Mouse (Mus musculus): ENCODE measurements at regions not wholly inside any gene's neighbourhood (a gene's known extent, or its start where the extent isn't known, plus 50 kb on each side); places are given as distances from the start of the nearest gene placed in this dataset.
A peak's percentile ranks its signal among the peaks of the same experiment; 100 is the strongest.

DNA sequence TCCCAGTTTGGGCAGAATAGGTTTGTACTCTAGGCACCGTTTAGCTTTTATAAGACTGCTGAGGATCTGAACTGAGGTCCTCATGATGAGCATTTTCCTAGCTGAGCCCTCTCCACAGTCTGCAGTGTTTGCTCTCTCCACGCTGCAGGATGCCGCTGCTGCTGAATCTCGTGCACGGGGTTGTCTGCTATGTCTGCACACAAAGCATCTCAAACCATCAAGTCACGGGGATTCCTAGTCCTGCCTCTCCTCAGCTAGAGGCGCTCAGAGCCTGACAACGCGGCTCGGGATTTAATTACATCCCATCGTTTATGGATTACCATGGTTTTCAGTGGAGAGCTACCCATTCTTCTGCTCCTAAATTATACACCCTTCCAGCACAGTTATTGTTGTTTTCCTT, 175.6 kb downstream of the Rnf144b start:
- DNase-seq (ENCODE audit: low read depth, low spot score): no peak

DNA sequence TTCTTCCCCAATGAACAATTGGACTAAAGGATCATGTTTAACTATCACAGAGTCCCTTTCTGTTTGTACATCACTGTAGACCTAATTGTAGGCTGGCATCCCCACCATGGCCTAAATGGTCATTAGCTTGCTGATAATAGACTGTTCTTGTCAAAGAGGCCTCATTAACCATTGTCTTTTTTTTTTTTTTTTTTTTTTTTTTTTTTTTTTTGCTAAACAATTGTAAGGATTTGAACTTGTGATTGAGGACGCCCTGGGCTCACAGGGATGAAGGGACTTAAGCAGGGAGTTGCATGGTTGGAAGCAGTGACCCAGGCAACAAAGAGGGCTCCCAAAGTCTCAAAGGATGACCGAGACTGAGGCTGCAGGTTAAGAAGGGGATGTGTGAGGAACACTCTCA, 178.0 kb downstream of the Rnf144b start:
- DNase-seq (ENCODE audit: low read depth, low spot score): no peak

DNA sequence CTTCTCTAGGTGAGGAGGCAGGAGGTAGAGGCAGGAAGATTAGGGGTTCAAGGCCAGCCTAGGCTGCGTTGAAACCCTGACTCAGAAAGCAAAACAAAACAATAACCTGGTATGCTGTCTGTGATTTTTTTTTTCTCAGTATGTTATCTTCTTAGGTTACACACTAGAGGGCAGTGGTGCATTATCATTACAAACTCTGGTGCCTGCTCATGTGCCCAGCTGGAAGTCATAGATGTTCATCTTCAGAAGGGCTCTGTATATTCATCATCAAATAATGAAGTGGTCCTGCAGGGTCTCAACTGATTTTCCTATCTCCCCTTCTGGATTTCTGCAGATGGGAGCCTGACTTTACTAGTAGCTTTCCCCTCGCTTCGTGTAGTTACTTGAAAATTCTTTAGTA, 178.6 kb downstream of the Rnf144b start:
- DNase-seq (ENCODE audit: low read depth, low spot score): peak; percentile 72

GRCm38 (mm10) chr13:47309492-47309891, 187.0 kb downstream of the Rnf144b start:
- no peak for DNase-seq (ENCODE audit: low read depth, low spot score)

DNA sequence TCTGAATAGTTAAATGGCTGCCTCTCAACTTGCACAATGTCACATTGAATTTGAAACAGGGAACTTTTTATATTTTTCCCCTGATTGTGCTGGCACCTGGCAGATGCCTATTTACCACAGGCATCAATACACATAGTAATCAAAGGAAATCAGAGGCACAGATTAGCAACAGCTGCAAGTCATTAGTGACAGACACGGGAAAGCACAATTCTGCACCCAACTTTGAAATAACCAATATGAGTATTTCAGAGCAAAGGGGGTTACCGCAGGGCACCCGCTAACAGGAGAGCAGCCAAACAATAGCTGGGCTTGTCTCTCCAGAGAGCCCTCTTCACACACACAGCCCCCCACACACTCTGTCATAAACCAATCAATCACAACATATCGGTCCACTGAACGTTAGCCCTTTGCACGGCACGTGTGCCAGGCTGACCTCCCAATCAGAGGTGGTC, 188.3 kb downstream of the Rnf144b start:
- no peak for DNase-seq (ENCODE audit: low read depth, low spot score)

GRCm38 (mm10) chr13:47319549-47319948, 197.1 kb downstream of the Rnf144b start:
- no peak for DNase-seq (ENCODE audit: low read depth, low spot score)

DNA sequence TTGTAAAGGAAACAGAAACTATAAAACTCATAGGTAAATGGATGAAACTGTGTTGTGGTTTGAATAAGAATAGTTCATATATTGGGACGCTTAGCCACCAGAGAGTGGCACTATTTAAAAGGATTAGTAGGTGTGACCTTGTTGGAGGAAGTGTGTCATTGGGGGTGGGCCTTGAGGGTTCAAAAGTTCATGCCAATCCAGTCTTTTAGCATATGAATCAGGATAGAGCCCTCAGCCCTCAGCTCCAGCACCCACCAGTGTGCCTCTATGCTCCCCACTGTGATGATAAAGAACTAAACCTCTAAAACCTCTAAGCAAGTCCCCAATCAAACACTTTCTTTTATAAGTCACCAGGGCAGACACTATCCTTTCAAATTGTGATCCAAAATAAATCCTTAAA, 199.4 kb downstream of the Rnf144b start:
- no peak for DNase-seq (ENCODE audit: low read depth, low spot score)

- DNase-seq (ENCODE audit: low read depth, low spot score): peak; percentile 90
Measured at GRCm38 (mm10) chr13:47335996-47336684, 213.7 kb downstream of the Rnf144b start.

DNA sequence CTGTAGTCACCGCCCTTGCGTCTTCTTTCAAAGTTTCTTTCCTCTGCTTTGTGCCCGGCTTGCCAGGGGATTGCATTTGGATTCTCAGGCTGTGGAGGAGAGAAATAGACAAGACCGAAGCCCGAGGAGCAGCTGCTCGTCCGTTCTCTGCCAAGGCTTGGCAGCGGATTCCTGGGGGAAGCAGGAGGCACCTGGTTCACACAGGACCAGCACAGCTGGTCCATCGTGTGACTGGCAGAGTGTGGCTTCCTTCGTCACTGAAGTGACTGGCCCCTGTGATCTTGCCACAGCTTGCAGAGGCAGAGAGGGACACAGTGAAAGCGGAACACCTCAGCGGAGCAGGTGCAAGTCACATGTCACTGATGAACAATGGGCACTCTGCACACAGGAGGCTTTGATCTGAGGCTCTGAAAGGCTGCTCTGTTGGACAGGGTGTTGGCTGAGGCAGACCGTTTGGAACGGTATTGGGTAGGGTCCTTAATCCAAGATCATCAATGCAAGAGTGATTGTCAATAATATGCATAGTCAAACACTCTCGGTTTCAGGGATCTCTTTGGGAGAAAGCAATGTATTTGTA, 214.5 kb downstream of the Rnf144b start:
- DNase-seq (ENCODE audit: low read depth, low spot score): no peak

GRCm38 (mm10) chr13:47339411-47339810, 217.0 kb downstream of the Rnf144b start:
- DNase-seq (ENCODE audit: low read depth, low spot score): no peak

- no peak for DNase-seq (ENCODE audit: low read depth, low spot score)
Measured at GRCm38 (mm10) chr13:47342361-47342760, 219.9 kb downstream of the Rnf144b start.

DNA sequence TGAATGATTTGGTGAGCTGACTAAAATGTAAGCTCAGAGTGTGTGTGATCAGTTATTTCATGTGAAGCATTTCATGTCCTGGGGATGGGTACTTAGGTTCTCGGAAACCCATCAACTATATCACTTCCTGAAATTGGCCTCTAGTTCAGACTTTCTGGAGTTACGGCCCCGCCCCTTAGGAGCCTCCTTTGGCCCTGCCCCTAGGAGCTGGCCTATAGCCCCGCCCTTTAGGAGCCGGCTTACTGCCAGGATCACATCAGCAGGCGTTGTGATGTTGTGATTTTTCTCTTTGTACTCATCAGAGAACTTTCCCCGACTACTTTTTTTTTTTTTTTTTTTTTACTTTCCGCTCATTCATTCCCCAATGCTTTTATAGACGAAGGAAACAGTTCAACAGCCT, 223.1 kb downstream of the Rnf144b start:
- no peak for DNase-seq (ENCODE audit: low read depth, low spot score)

DNA sequence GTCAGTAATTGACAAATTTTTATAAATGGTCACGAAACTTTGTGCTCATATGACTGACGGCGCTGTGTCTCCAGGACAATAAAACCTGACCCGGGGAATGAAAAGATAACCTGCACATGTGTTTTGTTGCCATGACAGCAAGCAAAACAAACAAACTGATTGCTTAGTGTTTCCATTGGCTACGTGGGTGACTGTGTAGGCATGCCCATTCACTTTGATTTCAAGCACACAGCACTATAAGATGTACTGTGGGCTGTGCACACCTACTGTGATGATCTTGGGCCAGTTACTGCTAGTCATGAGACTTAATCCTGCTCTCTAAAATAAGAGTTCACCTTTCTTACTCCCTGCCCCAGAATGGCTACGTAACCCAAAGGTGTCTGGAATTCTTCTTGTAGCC, 225.4 kb downstream of the Rnf144b start:
- no peak for DNase-seq (ENCODE audit: low read depth, low spot score)

DNA sequence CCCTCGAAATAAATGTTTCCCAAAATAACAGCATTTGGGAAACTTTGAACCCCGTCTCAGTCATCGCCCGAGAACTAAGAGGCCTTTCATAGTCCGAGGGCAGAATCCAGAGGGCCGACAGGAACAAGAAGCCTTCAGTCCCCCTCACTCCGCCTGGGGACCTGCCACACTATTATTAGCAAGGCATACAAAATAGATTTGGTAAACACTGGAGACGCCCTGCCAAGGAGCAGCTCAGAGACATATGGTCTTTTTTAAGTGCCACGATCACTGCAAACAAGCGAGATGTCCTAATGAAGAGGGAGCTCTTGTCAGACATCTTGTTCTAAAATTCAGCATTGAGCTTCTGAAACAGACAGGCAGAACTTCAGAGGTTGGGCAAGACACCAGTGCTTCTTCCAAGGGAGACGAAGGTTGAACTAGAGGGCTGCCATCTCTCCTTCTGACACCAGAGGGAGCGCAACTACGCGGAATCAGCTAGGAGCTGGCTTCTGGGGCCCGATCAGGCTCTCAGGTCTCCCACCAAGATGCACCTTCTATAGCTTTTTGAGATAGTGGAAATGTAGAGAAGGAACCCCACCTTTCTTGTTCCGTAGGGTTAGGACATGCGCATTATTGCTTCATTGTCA, 226.2 kb downstream of the Rnf144b start:
- peak; percentile 76 for DNase-seq (ENCODE audit: low read depth, low spot score)

GRCm38 (mm10) chr13:47354446-47354845, 232.0 kb downstream of the Rnf144b start:
- DNase-seq (ENCODE audit: low read depth, low spot score): no peak

- no peak for DNase-seq (ENCODE audit: low read depth, low spot score)
Measured at GRCm38 (mm10) chr13:47355169-47355568, 232.7 kb downstream of the Rnf144b start.

DNA sequence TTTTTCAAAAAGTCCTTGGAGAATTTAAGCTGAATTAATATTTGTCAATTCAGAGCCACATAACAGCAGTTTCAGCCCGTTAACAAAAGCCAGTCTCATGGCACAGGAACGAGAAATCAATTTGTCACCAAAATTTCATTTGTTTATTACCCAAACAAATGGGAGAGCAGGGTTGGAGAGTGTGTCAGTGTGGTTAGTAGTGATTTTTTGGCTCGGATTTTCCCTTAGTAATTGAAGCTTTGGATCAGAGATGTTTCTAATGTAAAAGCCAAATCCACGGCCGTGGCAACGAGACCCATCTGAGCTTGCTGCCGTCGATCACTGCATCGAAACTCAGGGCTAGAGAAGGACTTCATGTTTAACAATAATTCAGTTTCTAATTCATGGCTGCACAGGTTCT, 236.5 kb downstream of the Rnf144b start:
- no peak for DNase-seq (ENCODE audit: low read depth, low spot score)

- DNase-seq (ENCODE audit: low read depth, low spot score): no peak
Measured at GRCm38 (mm10) chr13:47365776-47366175, 243.3 kb downstream of the Rnf144b start.

DNA sequence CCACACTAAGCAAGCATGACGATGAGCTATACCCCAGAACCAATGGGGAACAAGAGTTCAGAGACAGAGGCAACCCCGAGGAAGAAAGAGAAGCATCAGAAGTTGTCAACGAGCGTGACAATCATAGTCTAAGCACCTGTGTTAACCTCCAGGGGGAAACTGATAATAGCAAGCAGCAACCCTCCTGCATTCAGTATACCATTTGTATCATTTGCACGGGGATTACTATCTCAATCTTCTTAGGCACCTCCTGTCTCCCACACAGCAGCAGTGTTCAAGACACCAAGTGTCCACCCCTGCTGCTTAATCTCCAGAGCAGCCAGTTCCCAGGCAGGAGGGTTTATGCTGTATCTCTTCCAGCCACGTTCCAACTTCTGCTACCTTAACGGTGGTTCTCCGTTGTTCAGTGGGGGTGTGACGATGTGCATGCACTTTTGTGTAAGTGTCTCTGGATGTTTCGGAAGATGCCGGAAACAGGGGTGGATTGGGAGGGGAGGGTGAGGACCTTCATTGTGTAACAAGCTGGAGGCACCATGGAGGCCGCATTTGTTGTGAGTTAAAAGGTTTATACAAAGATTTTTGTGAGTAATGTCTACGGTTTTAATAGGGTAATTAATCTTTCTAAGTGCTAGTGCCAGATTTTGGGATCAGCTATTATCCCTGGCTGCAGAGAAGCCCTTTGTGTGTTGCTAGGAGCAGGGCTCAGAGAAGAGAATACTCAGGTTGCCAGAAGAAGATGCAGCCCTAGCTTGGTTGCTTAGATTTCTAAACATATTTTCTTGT, 245.8 kb downstream of the Rnf144b start:
- DNase-seq (ENCODE audit: low read depth, low spot score): no peak

- DNase-seq (ENCODE audit: low read depth, low spot score): peak; percentile 52
Measured at GRCm38 (mm10) chr13:47374583-47374982, 252.1 kb downstream of the Rnf144b start.

DNA sequence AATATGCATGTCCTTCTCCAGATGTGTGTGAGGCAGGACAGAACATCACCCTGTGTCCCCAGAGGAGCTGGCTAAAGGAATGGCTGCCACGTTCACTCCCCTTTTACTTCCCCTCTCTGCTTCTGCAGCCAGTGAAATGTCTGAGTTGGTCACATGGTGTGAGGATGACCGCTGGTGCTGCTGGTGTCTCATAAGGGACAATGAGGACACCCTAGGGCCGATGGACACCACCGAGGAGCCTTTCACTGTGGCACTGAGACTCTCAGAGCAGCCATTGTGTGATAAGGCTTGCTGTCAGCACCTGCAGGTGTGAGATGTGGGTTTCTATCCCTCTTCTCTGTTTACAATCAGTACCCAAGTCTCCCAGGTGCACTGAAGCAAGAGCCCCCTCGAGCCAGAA, 268.6 kb downstream of the Rnf144b start:
- no peak for DNase-seq (ENCODE audit: low read depth, low spot score)

DNA sequence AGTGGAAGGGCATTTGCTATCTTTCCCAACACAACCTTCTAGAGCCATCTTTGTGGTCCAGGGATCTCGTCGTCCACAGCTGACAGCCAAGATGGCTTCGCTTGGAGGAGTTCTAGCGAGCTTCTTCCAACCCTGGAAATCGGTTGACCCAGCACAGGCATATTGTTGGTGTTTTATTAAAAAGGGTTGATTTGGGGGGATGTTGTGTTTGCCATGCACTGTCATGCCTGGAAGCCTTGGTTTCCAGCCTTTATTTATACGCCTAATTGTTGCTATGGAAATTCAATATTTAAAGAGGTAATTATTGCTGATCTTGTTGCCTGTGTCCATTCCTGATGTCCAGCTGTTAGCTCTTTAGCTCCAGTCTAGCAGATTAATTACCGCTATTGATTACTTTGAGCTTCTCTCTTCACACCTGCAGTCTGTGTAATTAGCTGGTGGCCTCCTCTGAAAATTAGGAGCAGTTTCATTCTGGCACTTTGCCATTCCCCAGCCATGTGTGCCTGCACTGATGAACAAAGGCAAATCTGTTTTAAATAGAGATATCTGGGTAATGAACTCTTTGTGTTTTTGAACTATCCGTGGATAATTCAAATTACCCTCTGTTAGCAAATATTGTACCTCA, 275.4 kb downstream of the Rnf144b start:
- DNase-seq (ENCODE audit: low read depth, low spot score): no peak

All from 3T3-L1 (cell line).